Mouse (Mus musculus) monocyte, adult 5-6 weeks (primary cell): ENCODE results near the gene Srgap1. TPM values are rescaled to one million over a fixed set of nuclear protein-coding genes. Genes with fewer than 3 reads are reported as not detected.

Experiments used
- ATAC-seq: fragments of 153-309, 156-312 bp; replicated peaks from 2 replicates; pipeline ENCODE4 v1.8.0; 2017; ENCODE audit warnings: mild to moderate bottlenecking; ENCODE audit not compliant: low TSS enrichment, insufficient number of reproducible peaks, severe bottlenecking, poor library complexity, low FRiP score
- total RNA-seq: library from RNA; stranded (forward); fragments of 200-1000, 200-491, 200-594 nt; gene quantifications from 3 replicates; pipeline ENCODE4 v1.2.3, GENCODE M21; 2017

Gene Srgap1
- total RNA-seq, 1 experiment from 2014 or later = not detected

DNA sequence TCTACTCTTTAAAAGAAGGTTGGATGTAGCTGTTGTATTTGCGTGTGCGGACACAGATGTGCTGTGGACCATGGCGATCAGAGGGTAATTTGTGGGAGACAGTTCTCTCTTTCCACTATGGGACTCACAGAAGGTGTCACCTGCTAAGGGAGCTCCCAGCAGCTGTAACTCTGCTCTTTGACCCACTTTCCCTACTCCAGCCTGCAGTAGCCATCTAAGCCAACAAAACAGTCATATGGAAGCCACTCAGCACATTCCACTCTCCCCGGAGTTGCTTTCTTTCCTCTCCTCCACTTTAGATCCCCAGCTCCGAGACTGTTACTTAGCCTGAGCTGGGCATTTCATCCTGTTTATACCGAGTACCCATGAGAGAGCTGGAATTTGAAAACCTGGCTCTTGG, 71.8 kb downstream of the Srgap1 start:
- ATAC-seq = no peak

DNA sequence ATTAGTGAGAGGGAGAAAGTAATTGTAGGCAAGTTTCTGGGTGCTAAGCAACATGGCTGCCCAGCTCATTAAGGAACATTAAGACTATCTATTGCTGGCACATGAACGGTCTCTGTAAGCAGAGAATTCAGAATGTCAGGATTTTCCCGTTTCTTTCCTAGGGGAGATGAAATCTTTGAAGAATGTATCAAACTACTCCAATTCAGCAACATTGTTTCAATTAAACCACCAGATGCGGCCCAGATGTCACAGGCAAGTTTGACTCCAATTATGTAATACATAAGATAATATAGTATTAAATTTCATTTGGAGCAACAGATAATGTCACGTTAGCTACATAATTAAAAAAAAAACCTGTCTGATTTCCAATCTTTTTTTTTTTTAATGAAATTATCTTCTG, 72.5 kb downstream of the Srgap1 start:
- no peak for ATAC-seq

DNA sequence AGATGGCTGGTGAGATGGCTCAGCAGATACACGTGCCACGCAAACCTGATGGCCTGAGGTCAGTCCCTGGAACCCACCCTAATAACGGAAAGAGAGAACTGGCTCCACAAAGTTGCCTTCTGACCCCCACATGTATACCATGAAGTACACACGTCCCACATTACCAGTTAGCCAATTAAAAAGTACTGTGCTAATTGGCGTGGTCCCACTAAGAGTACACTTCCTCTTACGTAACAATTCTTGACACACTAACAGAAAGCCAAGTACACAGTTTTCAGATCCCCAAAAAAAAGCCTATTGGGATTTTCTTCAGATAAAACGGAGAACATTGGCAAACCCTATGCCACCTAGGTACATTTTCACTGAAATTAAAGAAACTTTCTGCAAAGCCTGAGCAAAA, 73.8 kb downstream of the Srgap1 start:
- no peak for ATAC-seq

DNA sequence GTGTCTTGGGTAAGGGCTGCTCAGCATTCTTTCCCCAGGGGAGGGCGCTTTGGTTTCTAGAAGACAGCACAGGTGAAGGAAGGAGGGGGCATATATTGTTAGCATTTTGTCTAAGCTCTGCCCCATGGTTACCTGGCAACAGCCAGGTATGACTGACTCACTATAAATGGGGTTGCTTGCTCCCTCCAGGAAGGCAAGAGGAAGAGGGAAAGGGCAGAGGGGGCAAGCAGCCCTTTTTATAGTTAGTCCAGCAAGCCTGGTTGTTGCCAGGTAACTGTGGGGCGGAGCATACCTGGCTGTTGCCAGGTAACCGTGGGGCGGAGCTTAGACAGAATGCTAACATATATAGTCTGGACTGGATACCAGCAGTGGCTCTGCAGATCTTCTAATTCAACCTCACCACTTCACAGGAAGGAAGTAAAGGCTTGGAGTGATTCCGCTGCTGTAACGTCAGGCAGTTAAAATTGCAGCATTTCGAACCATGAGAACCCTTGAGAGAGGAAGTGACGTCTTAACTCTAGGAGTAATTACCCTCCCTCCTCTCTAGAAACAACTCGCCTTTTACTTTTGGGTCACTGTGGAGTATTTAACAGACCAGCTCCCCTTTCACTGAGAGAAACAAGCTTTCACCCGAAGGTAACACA, 74.7 kb downstream of the Srgap1 start:
- ATAC-seq = no peak

DNA sequence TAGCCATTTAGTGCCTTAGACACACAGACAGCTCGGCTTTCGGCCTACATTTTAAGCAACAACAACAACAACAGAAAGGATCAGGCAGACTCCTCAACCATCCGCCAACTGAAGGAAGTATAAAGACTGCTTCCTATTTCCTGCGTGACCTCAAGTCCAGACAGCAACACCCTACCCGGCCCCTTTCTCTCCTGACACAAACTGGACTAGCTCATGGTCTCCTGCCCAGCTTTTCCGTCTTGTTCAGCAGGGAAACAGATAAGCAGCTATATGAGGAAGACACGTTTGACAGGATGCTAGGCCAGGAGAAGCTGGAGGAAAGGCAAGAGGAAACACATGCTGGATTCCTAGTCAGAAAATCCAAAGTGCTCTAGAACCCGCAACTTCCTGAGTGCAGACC, 75.5 kb downstream of the Srgap1 start:
- ATAC-seq = no peak

DNA sequence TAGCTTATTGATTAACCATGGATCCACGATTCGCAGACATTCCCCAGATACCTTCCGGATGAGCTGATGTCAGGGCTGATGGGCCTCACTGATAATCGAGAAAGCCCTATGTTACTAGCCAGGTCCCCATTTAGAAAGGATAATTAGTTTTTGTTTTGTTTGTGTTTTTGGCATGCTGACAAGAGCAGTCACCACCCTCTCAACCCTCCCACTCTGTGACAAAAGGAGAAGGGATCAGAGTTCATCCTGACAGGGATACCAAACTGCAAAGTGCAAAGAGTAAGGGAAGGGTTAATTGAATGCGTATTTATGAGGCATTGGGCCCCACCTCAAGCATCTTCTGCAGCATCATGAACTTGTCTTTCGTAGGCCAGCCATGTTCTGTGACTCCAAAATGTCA, 76.2 kb downstream of the Srgap1 start:
- no peak for ATAC-seq

DNA sequence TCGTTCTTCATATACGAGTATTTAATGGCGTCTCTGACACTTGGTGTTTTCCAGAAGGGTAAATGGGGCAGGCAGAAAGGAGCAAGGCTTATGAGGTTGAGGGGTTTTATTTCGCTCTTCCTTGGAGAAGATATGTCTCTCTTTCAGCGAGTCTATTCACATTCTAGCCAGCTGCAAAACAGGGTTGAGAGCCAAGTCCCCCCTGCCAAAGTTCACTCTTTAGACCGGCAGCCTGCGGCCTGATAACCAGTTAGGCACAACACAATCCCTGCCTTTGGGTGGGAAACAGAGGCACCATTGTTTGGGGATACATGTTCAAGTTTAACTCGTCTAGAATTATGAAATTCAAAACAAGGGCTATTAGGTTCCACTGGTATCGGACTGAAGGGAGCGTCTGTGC, 83.0 kb downstream of the Srgap1 start:
- ATAC-seq = no peak

DNA sequence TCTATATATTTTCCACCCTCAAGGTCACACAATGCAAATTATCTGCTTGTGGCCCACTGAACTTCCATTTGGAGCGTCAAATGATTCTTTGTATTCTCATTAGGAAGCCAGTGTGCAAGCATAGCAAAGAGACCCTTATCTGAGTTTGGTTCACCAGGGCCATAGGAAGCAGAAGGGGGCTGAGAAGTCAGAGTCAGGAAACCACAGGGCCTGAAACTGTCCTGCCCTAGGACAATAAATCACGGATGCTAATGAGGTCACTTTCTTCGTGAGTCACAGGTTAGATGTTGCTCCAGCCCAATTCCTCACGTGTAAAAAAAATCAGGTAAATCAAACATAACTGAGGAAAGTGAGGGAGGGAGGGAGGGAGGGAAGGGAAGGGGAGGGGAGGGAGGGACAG, 85.1 kb downstream of the Srgap1 start:
- ATAC-seq = no peak

DNA sequence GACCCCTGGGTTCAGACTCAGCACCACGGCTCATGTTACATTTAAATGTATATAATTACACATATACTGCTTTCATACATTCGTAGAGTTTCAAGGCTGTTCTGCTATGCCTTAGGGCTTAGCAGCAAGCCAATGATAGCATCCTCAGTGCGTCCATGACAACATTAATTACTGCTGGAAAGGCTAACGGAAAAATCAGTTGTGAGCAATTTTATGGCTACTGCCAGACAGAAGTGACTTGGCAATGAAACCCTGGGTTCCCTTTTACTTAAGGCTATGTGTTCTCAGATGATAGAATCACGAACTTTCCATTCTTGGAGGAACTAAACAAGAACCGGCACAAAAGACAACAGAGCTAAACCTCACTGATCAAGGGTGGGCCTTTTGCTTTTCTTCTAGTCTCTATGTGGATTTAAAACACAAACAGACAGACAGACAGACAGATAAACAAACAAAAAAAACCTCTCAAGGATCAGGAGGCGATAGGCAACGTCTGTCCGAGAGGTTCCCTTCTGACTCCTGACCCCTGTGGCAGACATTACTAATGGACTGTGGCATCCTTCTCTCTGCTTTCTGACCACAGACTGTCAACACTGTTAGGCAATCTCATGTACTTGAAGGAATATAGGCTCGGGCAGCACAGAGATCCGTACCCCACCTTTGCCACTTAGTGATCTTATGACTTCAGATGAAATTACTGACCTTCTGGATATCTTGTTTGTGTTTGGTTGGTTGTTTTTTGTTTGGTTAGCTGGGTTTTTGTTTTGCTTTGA, 85.8 kb downstream of the Srgap1 start:
- no peak for ATAC-seq

DNA sequence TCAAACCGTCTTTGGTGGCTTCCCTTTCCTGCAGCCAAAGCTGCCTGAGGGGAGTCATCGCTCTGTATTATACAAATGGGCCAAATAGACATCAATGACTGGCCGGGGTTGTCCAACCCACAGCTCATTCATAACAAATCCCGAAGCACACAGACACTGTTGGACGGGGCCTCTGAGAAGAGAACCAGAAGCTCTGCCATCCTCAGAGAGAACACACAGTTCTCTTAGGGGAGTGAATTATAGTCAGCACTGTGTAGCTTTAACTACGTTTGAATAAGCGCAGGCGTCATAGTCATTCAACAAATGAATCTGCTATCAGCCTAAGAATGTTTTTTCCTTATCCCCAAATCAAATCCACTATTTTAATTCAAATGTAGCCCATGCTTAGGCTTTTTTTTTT, 88.4 kb downstream of the Srgap1 start:
- no peak for ATAC-seq

DNA sequence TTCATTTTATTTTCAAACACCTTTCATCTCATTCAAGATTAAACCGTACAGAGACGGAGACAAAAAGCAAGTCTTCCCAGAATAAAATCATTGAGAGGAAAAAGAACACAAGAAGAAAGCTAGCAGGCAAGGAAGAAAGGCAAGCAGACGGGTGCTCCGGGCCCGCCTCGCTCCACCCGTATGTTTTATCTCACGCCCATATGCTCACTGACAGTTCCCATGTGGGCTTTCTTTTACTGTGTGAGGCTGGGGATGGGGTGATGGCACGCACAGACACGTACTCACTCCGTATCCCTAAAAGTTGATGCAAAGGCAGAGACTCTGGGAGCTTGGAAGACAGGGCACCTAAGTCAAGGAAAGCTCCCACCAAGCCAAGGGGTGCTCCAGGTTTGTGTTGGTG, 90.6 kb downstream of the Srgap1 start:
- no peak for ATAC-seq

DNA sequence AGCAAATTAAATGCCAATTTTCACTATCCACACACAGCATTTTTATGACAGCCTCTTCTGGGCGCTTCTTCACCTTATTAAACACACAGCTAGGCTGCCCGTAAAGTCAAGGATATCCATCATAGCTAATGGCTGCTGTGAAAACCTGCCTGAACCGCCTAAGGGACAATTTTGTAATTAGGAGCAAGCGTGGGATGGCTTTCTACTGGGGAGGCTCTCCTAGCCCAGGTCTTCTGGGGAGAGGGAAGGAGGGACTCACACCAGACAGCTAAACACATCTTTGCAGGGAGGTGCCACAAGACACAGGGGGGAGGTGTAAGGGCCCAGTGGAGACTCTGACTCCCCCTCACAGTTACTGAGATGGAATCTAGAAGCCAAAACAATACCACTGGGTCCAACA, 91.4 kb downstream of the Srgap1 start:
- ATAC-seq = no peak

DNA sequence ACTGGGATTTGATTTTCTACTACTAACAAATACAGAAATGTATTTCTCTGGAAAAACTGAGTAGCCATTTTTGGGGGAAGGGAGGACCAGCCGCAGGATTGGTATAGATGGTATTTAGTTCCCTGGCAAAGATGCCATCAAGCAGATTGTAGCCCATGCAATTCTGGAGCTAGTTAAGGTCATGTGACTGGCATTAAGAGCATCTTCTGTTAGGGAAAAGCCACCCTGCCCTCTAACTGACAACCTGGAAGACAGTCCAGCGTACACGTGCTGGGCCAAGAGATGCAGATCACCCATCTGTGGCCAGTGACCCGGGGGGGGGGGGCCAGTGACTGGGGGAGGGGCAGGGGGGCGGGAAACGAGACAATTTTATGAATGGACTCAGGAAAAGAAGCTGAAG, 92.2 kb downstream of the Srgap1 start:
- no peak for ATAC-seq

DNA sequence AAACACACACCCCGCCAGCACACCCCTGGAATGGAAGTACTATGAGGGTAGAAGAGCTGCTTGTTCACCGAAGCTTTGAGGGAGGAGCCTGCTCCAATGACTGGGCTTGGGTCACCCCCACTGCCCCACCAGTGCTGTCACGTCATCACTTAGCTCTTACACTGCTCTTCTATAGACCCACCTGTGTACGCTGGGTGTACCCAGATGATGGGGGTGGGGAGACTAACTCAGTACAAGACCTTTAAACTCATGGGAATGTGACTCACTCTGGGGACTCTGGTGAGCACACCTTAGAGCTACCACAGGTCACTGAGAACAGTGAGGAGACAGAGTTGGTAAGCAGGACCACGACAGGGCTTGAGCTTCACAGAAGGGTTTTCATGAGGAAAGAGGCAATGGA, 94.1 kb downstream of the Srgap1 start:
- no peak for ATAC-seq

DNA sequence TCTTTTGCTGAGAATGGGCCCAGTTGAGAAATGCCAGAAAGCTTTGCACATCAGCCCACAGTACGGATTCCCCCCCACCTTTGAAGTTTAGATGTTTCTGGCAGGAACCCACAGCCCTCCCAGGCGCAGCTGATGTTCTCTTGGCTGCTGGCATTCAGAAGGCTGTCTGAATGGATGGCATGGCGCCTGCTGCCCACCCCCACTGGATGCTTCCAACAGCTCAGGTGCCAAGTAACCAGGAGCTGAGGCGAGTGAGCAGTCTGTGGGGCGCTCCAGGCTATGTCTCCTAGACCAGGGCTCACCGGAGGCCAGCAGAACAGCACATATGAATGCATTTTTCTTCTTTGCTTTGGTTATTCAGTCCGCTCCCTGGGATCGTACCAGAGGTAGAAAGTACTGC, 100.9 kb downstream of the Srgap1 start:
- no peak for ATAC-seq

DNA sequence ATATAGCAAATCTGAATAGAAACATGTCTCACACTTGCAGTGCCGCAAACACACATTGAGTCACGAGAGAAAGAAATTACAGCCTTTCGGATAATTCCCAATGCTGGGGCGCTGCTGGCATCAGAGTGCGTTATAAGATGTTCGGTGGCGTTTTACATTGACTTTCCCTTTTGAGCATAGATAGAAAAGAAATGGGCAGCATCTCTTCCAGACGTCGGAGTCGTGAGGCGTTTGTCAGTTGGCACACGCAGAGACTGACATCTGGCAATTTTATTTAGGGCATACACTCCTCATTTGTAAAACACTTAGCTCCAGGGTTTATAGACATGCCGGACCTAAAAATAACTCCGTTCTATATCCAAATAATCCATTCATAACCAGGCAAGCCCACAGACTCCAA, 115.2 kb downstream of the Srgap1 start:
- ATAC-seq = no peak

DNA sequence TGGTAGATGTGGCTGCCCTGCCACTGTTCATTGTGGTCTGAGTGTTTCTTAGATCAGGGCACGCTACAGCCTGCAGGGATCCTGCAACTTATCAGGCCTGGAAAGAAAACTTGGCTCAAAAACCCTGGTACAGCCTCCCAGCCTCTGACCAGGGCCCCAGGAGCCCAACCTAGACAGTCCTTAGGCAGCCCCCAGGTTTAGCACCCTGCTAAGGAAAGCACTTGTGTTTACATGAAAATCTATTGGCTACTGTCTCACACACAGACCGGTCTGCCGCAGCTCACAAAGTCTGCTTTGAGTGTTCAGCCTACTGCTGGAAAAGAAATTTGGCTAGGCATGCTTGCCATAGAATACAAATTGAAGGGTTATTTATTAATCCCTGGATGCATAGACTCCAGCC, 121.0 kb downstream of the Srgap1 start:
- ATAC-seq = no peak

DNA sequence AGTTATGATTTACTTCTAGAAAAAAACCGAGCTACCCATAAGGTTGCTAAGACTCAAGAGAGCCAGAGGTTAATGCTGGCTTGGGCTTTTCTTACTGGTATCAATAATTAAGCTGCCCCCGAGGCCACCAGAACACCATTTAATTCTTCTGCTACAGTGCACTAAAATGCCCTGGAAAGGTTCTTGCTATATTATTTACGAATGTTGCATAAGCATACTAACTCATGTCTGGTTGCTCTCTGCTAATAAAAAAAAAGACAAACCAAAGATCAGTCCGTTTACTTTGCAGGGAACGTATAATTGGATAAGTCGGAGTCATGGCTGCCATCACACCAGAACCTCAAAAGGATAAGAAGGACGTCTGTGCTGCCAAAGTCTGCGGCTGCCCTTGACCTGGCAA, 128.1 kb downstream of the Srgap1 start:
- ATAC-seq = no peak

DNA sequence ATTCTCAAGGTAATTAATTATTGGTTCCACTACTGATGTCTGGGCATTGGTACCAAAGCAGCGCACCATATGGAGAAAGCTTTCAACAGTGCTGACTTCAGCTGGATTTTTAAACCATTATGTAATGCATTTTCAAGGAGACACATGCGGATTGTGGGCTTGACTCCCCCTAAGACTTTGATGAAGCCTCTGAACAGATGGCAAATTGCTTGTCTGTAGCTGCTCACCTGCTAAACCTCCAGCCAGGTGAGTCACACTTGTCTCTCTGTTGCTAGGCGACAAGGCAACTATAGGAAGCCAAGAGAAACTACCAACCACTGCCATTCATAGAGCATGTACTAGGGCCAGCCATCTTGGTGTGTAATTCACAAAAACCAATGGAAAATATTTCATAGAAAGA, 128.5 kb downstream of the Srgap1 start:
- ATAC-seq = no peak

DNA sequence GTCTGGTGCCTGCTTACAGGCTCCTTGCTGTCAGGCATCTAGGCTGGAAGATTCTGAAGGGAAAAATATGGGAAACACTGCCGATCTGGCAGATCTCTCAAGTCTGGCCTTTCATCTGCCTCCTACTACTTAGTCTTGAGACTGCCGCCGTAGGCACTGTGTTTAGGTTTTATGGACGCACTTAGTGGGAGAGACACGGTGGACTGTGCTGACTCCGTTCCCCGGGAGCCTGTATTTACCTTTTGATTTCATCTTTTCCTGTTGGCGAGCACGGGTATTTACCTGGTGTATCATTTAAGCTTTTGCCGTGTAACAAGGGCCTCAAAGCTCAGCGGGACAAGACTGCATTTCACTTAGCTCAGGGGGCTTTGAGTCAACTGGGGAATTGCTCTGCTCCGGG, 131.6 kb downstream of the Srgap1 start:
- no peak for ATAC-seq

DNA sequence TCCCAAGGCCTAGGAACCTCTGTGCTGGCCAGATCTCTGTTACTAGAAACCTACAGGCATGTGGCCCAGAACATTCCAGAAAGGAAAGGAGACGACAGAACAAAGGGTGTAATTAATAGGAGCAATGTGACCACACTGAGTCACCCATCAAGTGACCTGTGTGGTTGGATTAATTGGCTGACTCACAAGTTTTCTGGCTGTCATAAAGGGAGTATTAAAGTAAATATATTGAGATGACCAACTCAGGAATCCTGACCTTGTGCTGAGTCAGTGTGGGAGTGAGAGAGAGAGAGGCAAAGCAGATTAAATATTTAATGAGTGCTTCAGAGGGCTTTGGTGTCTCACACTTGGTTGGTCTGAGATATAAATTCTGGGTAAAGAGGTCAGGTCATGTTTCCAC, 143.0 kb downstream of the Srgap1 start:
- ATAC-seq = no peak
